Mouse (Mus musculus): ENCODE results near the gene B4galnt2. TPM values are rescaled to one million over a fixed set of nuclear protein-coding genes. Genes with fewer than 3 reads are reported as not detected.

The B4galnt2 gene
- polyA plus RNA-seq, 1 experiment = not detected

- Histone ChIP-seq H3K36me3 (ENCODE audit: control insufficient read depth, insufficient read depth) (no peaks in the 10 kb centered on the region), H3K27me3 (ENCODE audit: control insufficient read depth, insufficient read depth, insufficient read length) (no peaks in the 10 kb centered on the region), H3K79me2 (ENCODE audit: control insufficient read depth, insufficient read depth) (no peaks in the 10 kb centered on the region), H3ac (ENCODE audit: control insufficient read depth, insufficient read length, low read depth) (no peak overlapping the region), H3K79me3 (ENCODE audit: low read depth) (no peaks in the 10 kb centered on the region), H3K4me3 (ENCODE audit: insufficient read depth, poor library complexity, severe bottlenecking) (no peak overlapping the region)
- TF ChIP-seq FOSL1 (IDR thresholded peaks at IDR 0.05; ENCODE audit: insufficient read depth, low read length, poor library complexity, severe bottlenecking) (no peak), CEBPB (IDR thresholded peaks at IDR 0.05; ENCODE audit: low read depth) (no peak), CTCF (IDR thresholded peaks at IDR 0.05; ENCODE audit: control insufficient read depth, insufficient read depth, insufficient read length) (no peak), MYOD1 (IDR thresholded peaks at IDR 0.05; ENCODE audit: control insufficient read depth, insufficient read length, low read depth) (no peak), MYOG (IDR thresholded peaks at IDR 0.05; ENCODE audit: control insufficient read depth, extremely low read depth, insufficient read length) (no peak), USF1 (IDR thresholded peaks at IDR 0.05; ENCODE audit: low read depth) (no peak), MAX (IDR thresholded peaks at IDR 0.05) (no peak)
These were observed 93.2 kb downstream of the B4galnt2 start for GRCm38 (mm10) chr11:95821511-95821910.

- no peak overlapping the region for H3ac ChIP-seq (ENCODE audit: control insufficient read depth, insufficient read length, low read depth)
- no peak overlapping the region for H3K4me3 ChIP-seq (ENCODE audit: insufficient read depth, poor library complexity, severe bottlenecking)
- H3K27me3 ChIP-seq (ENCODE audit: control insufficient read depth, insufficient read depth, insufficient read length) = no peaks in the 10 kb centered on the region
- TF ChIP-seq FOSL1 (IDR thresholded peaks at IDR 0.05; ENCODE audit: insufficient read depth, low read length, poor library complexity, severe bottlenecking) (no peak), CTCF (IDR thresholded peaks at IDR 0.05; ENCODE audit: control insufficient read depth, insufficient read depth, insufficient read length) (no peak), MAX (IDR thresholded peaks at IDR 0.05) (no peak), CEBPB (IDR thresholded peaks at IDR 0.05; ENCODE audit: low read depth) (no peak), MYOG (IDR thresholded peaks at IDR 0.05; ENCODE audit: control insufficient read depth, extremely low read depth, insufficient read length) (no peak), MYOD1 (IDR thresholded peaks at IDR 0.05; ENCODE audit: control insufficient read depth, insufficient read length, low read depth) (no peak)
- H3K36me3 ChIP-seq (ENCODE audit: control insufficient read depth, insufficient read depth) = no peaks in the 10 kb centered on the region
- H3K79me3 ChIP-seq (ENCODE audit: low read depth) = no peaks in the 10 kb centered on the region
- no peaks in the 10 kb centered on the region for H3K79me2 ChIP-seq (ENCODE audit: control insufficient read depth, insufficient read depth)
These were observed 95.6 kb downstream of the B4galnt2 start for GRCm38 (mm10) chr11:95819138-95819537.

Small RNA genes lying within 50 kb of the gene (microRNA-seq; reads per million reads assigned to microRNA genes)
- gene Mir3063 (ENCODE audit: borderline microRNAs expressed) = not detected

Other genes with a start within 250 kb of the B4galnt2 start
- 396 TPM for gene Phb, start 247.9 kb downstream of the B4galnt2 start, polyA plus RNA-seq (2012; fragmentation: generic; extraction: Trizol)
- gene Zfp652, start 202.2 kb downstream of the B4galnt2 start, polyA plus RNA-seq (2012; fragmentation: generic; extraction: Trizol) = 4.8 TPM
- gene B130006D01Rik, start 191.3 kb downstream of the B4galnt2 start, polyA plus RNA-seq (2012; fragmentation: generic; extraction: Trizol) = 0.02 TPM
- gene Phospho1, start 90.4 kb downstream of the B4galnt2 start, polyA plus RNA-seq (2012; fragmentation: generic; extraction: Trizol) = 98.3 TPM
- 2.7 TPM for gene Gngt2, start 77.7 kb downstream of the B4galnt2 start, polyA plus RNA-seq (2012; fragmentation: generic; extraction: Trizol)
- gene Abi3, start 72.4 kb downstream of the B4galnt2 start, polyA plus RNA-seq (2012; fragmentation: generic; extraction: Trizol) = 0.33 TPM
- 0.74 TPM for gene Igf2bp1, start 91.0 kb upstream of the B4galnt2 start, polyA plus RNA-seq (2012; fragmentation: generic; extraction: Trizol)
- gene Gip, start 109.7 kb upstream of the B4galnt2 start, polyA plus RNA-seq (2012; fragmentation: generic; extraction: Trizol) = not detected
- 106 TPM for gene Snf8, start 120.0 kb upstream of the B4galnt2 start, polyA plus RNA-seq (2012; fragmentation: generic; extraction: Trizol)
- gene Ube2z, start 150.5 kb upstream of the B4galnt2 start, polyA plus RNA-seq (2012; fragmentation: generic; extraction: Trizol) = 73.0 TPM
- gene Atp5g1, start 160.8 kb upstream of the B4galnt2 start, polyA plus RNA-seq (2012; fragmentation: generic; extraction: Trizol) = 857 TPM
- 0.02 TPM for gene Calcoco2, start 197.1 kb upstream of the B4galnt2 start, polyA plus RNA-seq (2012; fragmentation: generic; extraction: Trizol)
- gene Ttll6, start 218.9 kb upstream of the B4galnt2 start, polyA plus RNA-seq (2012; fragmentation: generic; extraction: Trizol) = 0.01 TPM